Mouse (Mus musculus) gastrocnemius, adult 2 months (tissue): ENCODE results near the gene Gm43064. TPM values are rescaled to one million over a fixed set of nuclear protein-coding genes. Genes with fewer than 3 reads are reported as not detected.

Source experiments
- DNase-seq: peaks from one replicate; pipeline ENCODE4 v3.0.0; 2022
- H3K27ac ChIP-seq: fragments of 200-600 bp; 2 replicates; pipeline ENCODE4 v1.8.1; 2022; ENCODE audit warnings: mild to moderate bottlenecking
- H3K4me3 ChIP-seq: fragments of 200-600 bp; 2 replicates; pipeline ENCODE4 v1.8.1; 2022; ENCODE audit warnings: mild to moderate bottlenecking, moderate library complexity
- CTCF ChIP-seq: fragments of 200-600 bp; IDR thresholded peaks from 2 replicates; pipeline ENCODE4 v1.8.1; 2022; ENCODE audit warnings: antibody characterized with exemption, mild to moderate bottlenecking, moderate library complexity
- intact Hi-C: fragments of 180-260 bp; cut with DNase I; formaldehyde crosslinking; loops from one replicate; pipeline ENCODE4 v1.15.1; 2025
- total RNA-seq, 2 experiments: library from RNA; stranded (reverse); gene quantifications; 2 replicates each; pipeline ENCODE4 v1.2.3; 2021

The Gm43064 gene
- total RNA-seq, 2 experiments from 2014 or later = 0.46 to 0.47 TPM

- no peak overlapping the region for H3K4me3 ChIP-seq
- DNase-seq = no peak
- H3K27ac ChIP-seq = no peak overlapping the region
- intact Hi-C loops = no loop called here
- no peak for TF ChIP-seq CTCF
These were observed 58.1 kb downstream of the Gm43064 start for GRCm38 (mm10) chr3:103867424-103867971.

DNA sequence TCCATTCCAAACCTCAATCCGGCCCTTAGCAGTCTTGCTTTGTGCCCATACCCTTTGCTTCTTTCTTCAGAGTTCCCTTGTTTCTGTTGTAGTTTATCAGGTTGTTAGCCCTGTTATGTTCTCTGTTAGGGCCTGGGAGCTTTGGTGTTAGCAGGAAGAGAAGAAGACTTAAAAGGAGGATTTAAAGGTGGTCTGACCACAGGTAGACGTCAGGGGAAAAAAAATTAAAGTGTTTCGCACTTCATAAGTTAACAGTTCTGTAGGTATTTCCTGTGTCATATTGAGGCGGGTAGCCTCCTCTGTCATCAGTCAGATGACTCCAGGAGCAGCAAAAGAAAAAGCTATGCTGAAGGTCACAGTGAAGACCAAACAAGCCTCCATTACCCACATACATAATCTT lies 58.6 kb downstream of the Gm43064 start:
- intact Hi-C loops = no loop called here

GRCm38 (mm10) chr3:103872663-103873098 lies 63.3 kb downstream of the Gm43064 start:
- no peak for DNase-seq
- H3K27ac ChIP-seq = no peak overlapping the region
- intact Hi-C loops = no loop called here
- no peak for TF ChIP-seq CTCF
- H3K4me3 ChIP-seq = no peak overlapping the region

More for the DNA sequence above, 58.6 kb downstream of the Gm43064 start:
- no peak overlapping the region for H3K27ac ChIP-seq
- TF ChIP-seq CTCF = no peak
- no peak for DNase-seq
- H3K4me3 ChIP-seq = no peak overlapping the region

GRCm38 (mm10) chr3:103874329-103874728 lies 65.0 kb downstream of the Gm43064 start:
- Histone ChIP-seq H3K4me3 (no peak overlapping the region), H3K27ac (no peak overlapping the region)
- intact Hi-C loops = no loop called here
- TF ChIP-seq CTCF = no peak
- DNase-seq = no peak

- no peak for DNase-seq
- Histone ChIP-seq H3K27ac (no peak overlapping the region), H3K4me3 (no peak overlapping the region)
- TF ChIP-seq CTCF = no peak
- intact Hi-C loops = loop anchor here (5.0 kb wide), 2 partner anchors 69 to 149 kb away; partner anchors contain the start of genes Gm10964 and Olfml3
These were observed 76.6 kb downstream of the Gm43064 start for GRCm38 (mm10) chr3:103885946-103886345.

DNA sequence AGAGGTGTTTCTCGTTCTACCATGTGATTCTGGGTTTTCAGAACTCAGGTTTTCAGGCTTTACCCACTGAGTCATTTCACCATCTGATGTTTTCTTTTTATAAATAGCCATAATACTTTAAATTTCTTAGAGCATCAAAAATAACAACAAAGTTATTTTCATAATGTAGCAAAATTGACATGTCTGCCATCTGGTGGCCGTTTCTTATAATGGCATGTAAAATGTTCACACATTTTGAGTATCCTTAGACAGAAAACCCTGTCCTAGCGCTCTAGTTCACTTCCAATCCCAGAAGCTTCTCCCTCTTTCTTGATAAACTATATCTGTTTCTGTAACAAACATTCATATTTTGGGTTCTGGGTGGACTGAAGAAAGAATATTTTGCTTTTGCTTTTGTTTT lies 78.2 kb downstream of the Gm43064 start:
- peak; percentile 81 for TF ChIP-seq CTCF
- no peak for DNase-seq
- Histone ChIP-seq H3K4me3 (peak overlapping the region; percentile 29; the same call in 1 of the 2 replicates), H3K27ac (no peak overlapping the region)
- intact Hi-C loops = loop anchor here (5.0 kb wide), 2 partner anchors 70 to 150 kb away; partner anchors contain the start of genes Gm10964 and Olfml3

Other genes with a start within 250 kb of the Gm43064 start
- gene Syt6, start 234.3 kb upstream of the Gm43064 start, total RNA-seq = not detected
- gene Atg4a-ps, start 163.5 kb upstream of the Gm43064 start, total RNA-seq = 1 to 10 TPM in 1 of 2 experiments, under 1 TPM in 1; 0.26 to 4.5 TPM
- gene Olfml3, start 71.6 kb upstream of the Gm43064 start, total RNA-seq = 1 to 10 TPM; 2.6 to 8.3 TPM
- not detected for gene Gm10964, start 70.2 kb upstream of the Gm43064 start, total RNA-seq
- 10 to 100 TPM; 67.2 to 73.7 TPM for gene Hipk1, start 18.0 kb upstream of the Gm43064 start, total RNA-seq
- 1 to 10 TPM; 6.4 to 8.6 TPM for gene Dclre1b, start 129 bp upstream of the Gm43064 start, total RNA-seq
- 1 to 10 TPM; 7.1 to 8.8 TPM for gene Ap4b1, start 53 bp upstream of the Gm43064 start, total RNA-seq
- under 1 TPM; 0.23 to 0.73 TPM for gene Bcl2l15, start 23.0 kb downstream of the Gm43064 start, total RNA-seq
- under 1 TPM; 0.18 to 0.42 TPM for gene Ptpn22, start 50.2 kb downstream of the Gm43064 start, total RNA-seq
- gene Rsbn1, start 104.5 kb downstream of the Gm43064 start, total RNA-seq = 1 to 10 TPM; 7.4 to 8.1 TPM
- 1 to 10 TPM; 3.5 to 4.2 TPM for gene Phtf1, start 158.5 kb downstream of the Gm43064 start, total RNA-seq